8 mouse cellular contexts compared by ENCODE assay signal in the genomic region with DNA sequence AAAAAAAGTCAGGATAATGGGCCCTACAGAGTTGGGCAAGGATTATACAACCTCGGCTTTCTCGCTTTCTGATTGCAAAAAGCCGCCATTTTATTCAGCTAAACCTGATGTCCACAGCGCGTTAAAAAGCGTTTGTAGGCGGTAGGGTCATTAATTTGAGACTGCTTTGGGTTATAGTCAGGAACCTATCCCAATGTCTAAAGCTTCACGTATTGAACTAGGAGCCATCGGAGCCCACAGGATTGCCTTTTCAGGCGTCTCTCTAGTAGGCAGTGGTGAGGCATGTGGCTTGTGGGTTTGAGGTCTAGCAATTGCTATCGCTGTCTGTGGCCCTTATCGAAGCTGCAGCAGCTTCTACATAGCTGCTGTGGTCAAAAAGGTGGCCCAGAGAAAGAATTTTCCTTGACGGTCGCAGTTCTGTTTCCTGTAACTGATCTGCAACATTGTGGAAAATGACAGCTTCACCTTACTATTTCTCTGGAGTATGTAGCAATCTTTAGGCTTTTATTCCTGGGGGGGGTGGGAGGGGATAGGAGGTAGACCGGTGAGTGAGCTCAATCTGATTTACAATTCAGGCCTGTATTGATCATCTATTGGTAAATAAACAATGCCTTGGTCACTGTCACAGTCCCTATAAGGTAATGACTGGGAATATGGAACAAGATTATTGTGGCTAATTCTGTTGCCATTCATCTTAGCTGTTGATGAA. TPM values are rescaled to one million over a fixed set of nuclear protein-coding genes. Genes with fewer than 3 reads are reported as not detected.
DNase-seq lines count a peak whose midpoint lies in the region; ATAC-seq lines count a peak whose summit lies in the region.

No protein-coding gene starts in this region.

- H3K36me3 ChIP-seq in intestine, embryonic 16.5 days (ENCODE audit: control insufficient read depth, insufficient read depth, low read length) = peaks cover 18% of the 10 kb centered on the region; the same call in 1 of the 2 replicates
- peaks cover 43% of the 10 kb centered on the region for H3K36me3 ChIP-seq in midbrain, embryonic 14.5 days (ENCODE audit: control insufficient read depth, insufficient read depth, low read length)

- ATAC-seq in erythroid progenitor cell, adult 5-6 weeks (replicated peaks; ENCODE audit: low FRiP score, poor library complexity, severe bottlenecking) = peak; percentile 55
- ATAC-seq in intestine, embryonic 16.5 days = no peak
- no peak for ATAC-seq in midbrain, embryonic 14.5 days (ENCODE audit: low FRiP score, low TSS enrichment)

- H3K9me3 ChIP-seq in intestine, embryonic 16.5 days (ENCODE audit: control insufficient read depth, low read length) = no peaks in the 10 kb centered on the region
- no peaks in the 10 kb centered on the region for H3K9me3 ChIP-seq in midbrain, embryonic 14.5 days (ENCODE audit: control insufficient read depth, low read length)

- peaks cover 5% of the 10 kb centered on the region for H3K4me1 ChIP-seq in intestine, embryonic 16.5 days (ENCODE audit: control insufficient read depth, insufficient read depth, low read length)
- H3K4me1 ChIP-seq in midbrain, embryonic 14.5 days (ENCODE audit: control insufficient read depth, insufficient read depth, low read length) = peaks cover 11% of the 10 kb centered on the region

- H3K4me2 ChIP-seq in intestine, embryonic 16.5 days (ENCODE audit: low read depth, low read length) = peak overlapping the region; percentile 88
- H3K4me2 ChIP-seq in midbrain, embryonic 14.5 days (ENCODE audit: low read length) = peak overlapping the region; percentile 54

- WGBS in intestine, embryonic 16.5 days = 1% methylated on average over 15 of the region's 15 CpGs
- under 1% methylated on average over 15 of the region's 15 CpGs for WGBS in midbrain, embryonic 14.5 days

- H3K27ac ChIP-seq in intestine, embryonic 16.5 days (ENCODE audit: low read length) = peak overlapping the region; percentile 94
- peak overlapping the region; percentile 92 for H3K27ac ChIP-seq in midbrain, embryonic 14.5 days (replicated peaks; ENCODE audit: low read depth, low read length)

- peak; percentile 30 to 40 for DNase-seq in layer of hippocampus, postnatal 10 days (ENCODE audit: low spot score in 2 of 2)
- DNase-seq in layer of hippocampus, adult 9-11 months = no peak
- peak; percentile 22 for DNase-seq in Muller cell, postnatal 12 days (ENCODE audit: inconsistent ontology term)
- DNase-seq in midbrain, embryonic 14.5 days = peak; percentile 66
- DNase-seq in urinary bladder, postnatal 25 days (ENCODE audit: low spot score) = no peak
- DNase-seq in ovary, postnatal 36 days (ENCODE audit: low spot score) = no peak

- peak overlapping the region; percentile 78 for H3K4me3 ChIP-seq in intestine, embryonic 16.5 days (ENCODE audit: low read length)
- H3K4me3 ChIP-seq in midbrain, embryonic 14.5 days (replicated peaks; ENCODE audit: low read depth, low read length) = peak overlapping the region; percentile 61

- no peaks in the 10 kb centered on the region for H3K27me3 ChIP-seq in intestine, embryonic 16.5 days (replicated peaks; ENCODE audit: control insufficient read depth, insufficient read depth, low read length)
- H3K27me3 ChIP-seq in midbrain, embryonic 14.5 days (ENCODE audit: control insufficient read depth, insufficient read depth, low read length) = no peaks in the 10 kb centered on the region

- peak overlapping the region; percentile 85 for H3K9ac ChIP-seq in intestine, embryonic 16.5 days (ENCODE audit: low read depth, low read length)
- peak overlapping the region; percentile 93 for H3K9ac ChIP-seq in midbrain, embryonic 14.5 days (replicated peaks; ENCODE audit: low read length)

RNA-seq across cellular contexts. Expression of gene Rab42, which starts 6.1 kb away (rescaled TPM):
- total RNA-seq in layer of hippocampus, postnatal 10 days (2021) = 1 to 10 TPM; 1.8 to 2.6 TPM
- not detected in 2 replicates for total RNA-seq in erythroid progenitor cell, adult 5-6 weeks (2015; ENCODE audit: low replicate concordance)
- not detected in 2 replicates for total RNA-seq in erythroid progenitor cell, adult 5-6 weeks (2017; ENCODE audit: low replicate concordance)
- polyA plus RNA-seq in intestine, embryonic 16.5 days (2015; fragmentation: Nextera tagmentation; extraction: Ambion mirVana) = 5.3 and 7.8 TPM in 2 replicates
- polyA plus RNA-seq in midbrain, embryonic 14.5 days (2014; fragmentation: Nextera tagmentation; extraction: Ambion mirVana) = 1.3 TPM in 2 replicates

RNA-seq across cellular contexts. Expression of gene Trnau1ap, which starts 20.0 kb away (rescaled TPM):
- 10 to 100 TPM; 25.7 to 29.2 TPM for total RNA-seq in layer of hippocampus, postnatal 10 days (2021)
- total RNA-seq in erythroid progenitor cell, adult 5-6 weeks (2015; ENCODE audit: low replicate concordance) = 13.0 and 18.0 TPM in 2 replicates
- 8.9 and 14.1 TPM in 2 replicates for total RNA-seq in erythroid progenitor cell, adult 5-6 weeks (2017; ENCODE audit: low replicate concordance)
- 79.6 and 81.1 TPM in 2 replicates for polyA plus RNA-seq in intestine, embryonic 16.5 days (2015; fragmentation: Nextera tagmentation; extraction: Ambion mirVana)
- 82.2 and 84.0 TPM in 2 replicates for polyA plus RNA-seq in midbrain, embryonic 14.5 days (2014; fragmentation: Nextera tagmentation; extraction: Ambion mirVana)

RNA-seq across cellular contexts. Expression of gene Taf12, which starts 35.1 kb away (rescaled TPM):
- total RNA-seq in layer of hippocampus, postnatal 10 days (2021) = 10 to 100 TPM; 16.6 to 17.6 TPM
- 19.3 and 30.6 TPM in 2 replicates for total RNA-seq in erythroid progenitor cell, adult 5-6 weeks (2015; ENCODE audit: low replicate concordance)
- total RNA-seq in erythroid progenitor cell, adult 5-6 weeks (2017; ENCODE audit: low replicate concordance) = 14.9 and 38.3 TPM in 2 replicates
- polyA plus RNA-seq in intestine, embryonic 16.5 days (2015; fragmentation: Nextera tagmentation; extraction: Ambion mirVana) = 39.8 and 41.1 TPM in 2 replicates
- polyA plus RNA-seq in midbrain, embryonic 14.5 days (2014; fragmentation: Nextera tagmentation; extraction: Ambion mirVana) = 45.7 and 50.6 TPM in 2 replicates

RNA-seq across cellular contexts. Expression of gene Rcc1, which starts 44.1 kb away (rescaled TPM):
- 10 to 100 TPM; 17.7 to 20.1 TPM for total RNA-seq in layer of hippocampus, postnatal 10 days (2021)
- total RNA-seq in erythroid progenitor cell, adult 5-6 weeks (2015; ENCODE audit: low replicate concordance) = 27.0 and 42.3 TPM in 2 replicates
- 36.5 and 47.0 TPM in 2 replicates for total RNA-seq in erythroid progenitor cell, adult 5-6 weeks (2017; ENCODE audit: low replicate concordance)
- polyA plus RNA-seq in intestine, embryonic 16.5 days (2015; fragmentation: Nextera tagmentation; extraction: Ambion mirVana) = 82.2 and 90.6 TPM in 2 replicates
- polyA plus RNA-seq in midbrain, embryonic 14.5 days (2014; fragmentation: Nextera tagmentation; extraction: Ambion mirVana) = 26.4 and 28.6 TPM in 2 replicates

RNA-seq across cellular contexts. Expression of gene Gmeb1, which starts 47.9 kb away (rescaled TPM):
- 10 to 100 TPM; 27.4 to 28.2 TPM for total RNA-seq in layer of hippocampus, postnatal 10 days (2021)
- total RNA-seq in erythroid progenitor cell, adult 5-6 weeks (2015; ENCODE audit: low replicate concordance) = 40.4 and 49.9 TPM in 2 replicates
- total RNA-seq in erythroid progenitor cell, adult 5-6 weeks (2017; ENCODE audit: low replicate concordance) = 31.5 and 39.5 TPM in 2 replicates
- 25.9 and 30.2 TPM in 2 replicates for polyA plus RNA-seq in intestine, embryonic 16.5 days (2015; fragmentation: Nextera tagmentation; extraction: Ambion mirVana)
- 31.6 and 46.5 TPM in 2 replicates for polyA plus RNA-seq in midbrain, embryonic 14.5 days (2014; fragmentation: Nextera tagmentation; extraction: Ambion mirVana)

Comparison
In these comparisons a context has a peak if more than half of its experiments do, and no peak if none do; other contexts are left out.
1. DNase-seq: peak in layer of hippocampus, postnatal 10 days (2 of 2), Muller cell, postnatal 12 days (single experiment) and midbrain, embryonic 14.5 days (single experiment); none in layer of hippocampus, adult 9-11 months (single experiment), urinary bladder, postnatal 25 days (single experiment) and ovary, postnatal 36 days (single experiment).